Mouse (Mus musculus) MEL (cell line): Measurements from ENCODE around the gene Pgs1. TPM values are rescaled to one million over a fixed set of nuclear protein-coding genes. Genes with fewer than 3 reads are reported as not detected.
A peak's percentile ranks its signal among the peaks of the same experiment; 100 is the strongest.

ENCODE experiments used
- DNase-seq: peaks from one replicate; pipeline ENCODE4 v3.0.0; 2011; ENCODE audit warnings: low read depth, low spot score
- H3K27ac ChIP-seq: 2 replicates; pipeline ENCODE4 v1.5.1; 2012; ENCODE audit warnings: low read depth, mild to moderate bottlenecking, control low read depth, low read length, moderate library complexity; ENCODE audit not compliant: control insufficient read depth
- H3K27me3 ChIP-seq, 2 experiments: fragments of 150-350 bp in 1 of 2; sonication (generic) in 1 of 2; 2 replicates each; pipeline ENCODE4 v1.6.1; 2012; ENCODE audit warnings: low read length in 2 of 2, mild to moderate bottlenecking in 2 of 2, improper control_type of control experiment in 1 of 2, moderate library complexity in 1 of 2; ENCODE audit not compliant: insufficient read depth in 2 of 2, control insufficient read depth in 1 of 2
- H3K36me3 ChIP-seq, 2 experiments: 2 replicates each; pipeline ENCODE4 v1.6.1; 2012 to 2014; ENCODE audit warnings: low read length in 2 of 2, improper control_type of control experiment in 1 of 2, inconsistent platforms in 1 of 2, mild to moderate bottlenecking in 1 of 2; ENCODE audit not compliant: insufficient read depth in 2 of 2, control insufficient read depth in 1 of 2
- H3K4me1 ChIP-seq, 2 experiments: fragments of 150-350 bp in 1 of 2; sonication (generic) in 1 of 2; 2 replicates each; pipeline ENCODE4 v1.6.1; 2012; ENCODE audit warnings: low read length in 2 of 2, improper control_type of control experiment in 1 of 2, mild to moderate bottlenecking in 1 of 2; ENCODE audit not compliant: insufficient read depth in 2 of 2, control insufficient read depth in 1 of 2
- H3K4me3 ChIP-seq, 2 experiments: fragments of 150-350 bp in 1 of 2; sonication (generic) in 1 of 2; 2 replicates each; pipeline ENCODE4 v1.5.1; 2012; ENCODE audit warnings: low read depth in 2 of 2, low read length in 2 of 2, mild to moderate bottlenecking in 2 of 2, moderate library complexity in 2 of 2, control low read depth in 1 of 2, improper control_type of control experiment in 1 of 2; ENCODE audit not compliant: control insufficient read depth in 1 of 2, insufficient read depth in 1 of 2
- H3K79me2 ChIP-seq: 2 replicates; pipeline ENCODE4 v1.6.1; 2012; ENCODE audit warnings: mild to moderate bottlenecking, low read length, moderate library complexity; ENCODE audit not compliant: control insufficient read depth, poor library complexity, insufficient read depth
- H3K9ac ChIP-seq: 2 replicates; pipeline ENCODE4 v1.6.1; 2012; ENCODE audit warnings: low read depth, mild to moderate bottlenecking, control low read depth, low read length, moderate library complexity; ENCODE audit not compliant: control insufficient read depth, poor library complexity, severe bottlenecking
- H3K9me3 ChIP-seq: fragments of 150-350 bp; sonication (generic); replicated peaks from 2 replicates; pipeline ENCODE4 v1.6.1; 2012; ENCODE audit warnings: mild to moderate bottlenecking, low read length, improper control_type of control experiment, moderate library complexity; ENCODE audit not compliant: insufficient read depth
- CHD1 ChIP-seq: IDR thresholded peaks from 2 replicates; pipeline ENCODE4 v1.6.1; 2012; ENCODE audit warnings: low read depth, mild to moderate bottlenecking, inconsistent platforms, low read length, improper control_type of control experiment
- CHD2 ChIP-seq: IDR thresholded peaks from 2 replicates; pipeline ENCODE4 v1.6.1; 2011; ENCODE audit warnings: low read length, improper control_type of control experiment
- CTCF ChIP-seq, 3 experiments: IDR thresholded peaks in 2 of 3; conservative IDR thresholded peaks in 1 of 3; 2 replicates each; pipeline ENCODE4 v1.5.1; 2011 to 2012; ENCODE audit warnings: low read length in 3 of 3, low read depth in 2 of 3, mild to moderate bottlenecking in 2 of 3, improper control_type of control experiment in 1 of 3, inconsistent platforms in 1 of 3, mixed read lengths in 1 of 3, moderate library complexity in 1 of 3; ENCODE audit not compliant: control insufficient read depth in 1 of 3, insufficient read depth in 1 of 3, poor library complexity in 1 of 3, severe bottlenecking in 1 of 3
- ELF1 ChIP-seq: IDR thresholded peaks from 2 replicates; pipeline ENCODE4 v1.6.1; 2014; ENCODE audit warnings: low read depth, mild to moderate bottlenecking, inconsistent platforms, low read length, improper control_type of control experiment, moderate library complexity
- GABPA ChIP-seq: IDR thresholded peaks from 2 replicates; pipeline ENCODE4 v1.6.1; 2012; ENCODE audit warnings: low read depth, mild to moderate bottlenecking, inconsistent platforms, low read length, improper control_type of control experiment, moderate library complexity
- HCFC1 ChIP-seq: IDR thresholded peaks from 2 replicates; pipeline ENCODE4 v1.6.1; 2012; ENCODE audit warnings: low read depth, mild to moderate bottlenecking, inconsistent platforms, low read length, improper control_type of control experiment, moderate library complexity
- MAFK ChIP-seq: IDR thresholded peaks from 2 replicates; pipeline ENCODE4 v1.6.1; 2011; ENCODE audit warnings: low read depth, mild to moderate bottlenecking, low read length, improper control_type of control experiment, borderline replicate concordance
- MYC ChIP-seq: IDR thresholded peaks from 2 replicates; pipeline ENCODE4 v1.6.1; 2011; ENCODE audit warnings: low read depth, mild to moderate bottlenecking, low read length, improper control_type of control experiment, moderate library complexity
- NELFE ChIP-seq: IDR thresholded peaks from 2 replicates; pipeline ENCODE4 v1.6.1; 2011; ENCODE audit warnings: low read depth, low read length, improper control_type of control experiment
- POLR2A ChIP-seq, 2 experiments: IDR thresholded peaks; 2 replicates each; pipeline ENCODE4 v1.6.1; 2011 to 2012; ENCODE audit warnings: low read length in 2 of 2, mild to moderate bottlenecking in 2 of 2, control low read depth in 1 of 2, improper control_type of control experiment in 1 of 2, low read depth in 1 of 2, moderate library complexity in 1 of 2; ENCODE audit not compliant: control insufficient read depth in 1 of 2, insufficient read depth in 1 of 2, poor library complexity in 1 of 2
- RAD21 ChIP-seq: IDR thresholded peaks from 2 replicates; pipeline ENCODE4 v1.6.1; 2011; ENCODE audit warnings: mild to moderate bottlenecking, low read depth, low read length, improper control_type of control experiment
- SIN3A ChIP-seq: IDR thresholded peaks from 2 replicates; pipeline ENCODE4 v1.6.1; 2012; ENCODE audit warnings: low read length, improper control_type of control experiment, inconsistent platforms
- USF2 ChIP-seq, 2 experiments: IDR thresholded peaks; 2 replicates each; pipeline ENCODE4 v1.6.1; 2011 to 2012; ENCODE audit warnings: improper control_type of control experiment in 2 of 2, low read length in 2 of 2, borderline replicate concordance in 1 of 2, inconsistent platforms in 1 of 2, low read depth in 1 of 2, mild to moderate bottlenecking in 1 of 2; ENCODE audit not compliant: insufficient read depth in 1 of 2
- ZC3H11A ChIP-seq: IDR thresholded peaks from 2 replicates; pipeline ENCODE4 v1.6.1; 2012; ENCODE audit warnings: low read depth, mild to moderate bottlenecking, inconsistent platforms, low read length, improper control_type of control experiment
- polyA plus RNA-seq, 2 experiments: library from polyadenylated mRNA; stranded (reverse) in 1 of 2; unstranded in 1 of 2; fragments of >175 nt in 1 of 2; fragments of >200 nt in 1 of 2; gene quantifications; 2 replicates each; pipeline versions ENCODE4 v1.2.1 to v1.2.4; 2012; ENCODE audit warnings: low replicate concordance in 2 of 2, low read depth in 1 of 2; ENCODE audit not compliant: insufficient read length in 2 of 2, insufficient read depth in 1 of 2, missing spikeins in 1 of 2
- total RNA-seq: library from RNA; depleted of rRNA; stranded (reverse); fragments of 300-350 nt; gene quantifications from 2 replicates; pipeline ENCODE4 v1.2.3, GENCODE M21; 2012

The Pgs1 gene
- total and polyA plus RNA-seq, 3 experiments: 48.6 to 61.6 TPM; not detected in 1

DNA sequence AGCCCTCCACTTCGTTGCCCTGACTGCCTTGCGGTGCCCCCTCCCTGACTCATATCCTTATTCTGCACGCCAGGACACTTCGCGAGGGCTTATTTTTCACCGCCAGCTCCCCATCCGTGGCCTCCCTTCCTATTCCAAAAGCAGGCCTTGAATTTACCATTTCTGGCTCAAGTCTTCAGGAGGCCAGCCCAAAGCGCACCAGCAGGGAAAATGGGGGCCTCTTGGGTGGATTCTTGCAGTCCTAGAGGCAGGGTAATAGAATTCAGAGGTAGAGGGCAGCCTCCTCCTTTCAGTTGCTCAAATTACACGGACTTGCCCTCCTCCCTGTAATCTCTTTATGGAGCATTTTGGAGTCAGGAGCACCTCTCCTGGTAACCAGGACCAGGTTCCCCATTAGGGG is 22.2 kb upstream of the Pgs1 start:
- Histone ChIP-seq H3K36me3 (peaks cover 0 to 3% of the 10 kb centered on the region in 2 experiments; a peak in 1 of 4 replicates), H3K27me3 (peaks cover 7% of the 10 kb centered on the region in 2 experiments), H3K4me1 (peaks cover 0 to 4% of the 10 kb centered on the region in 2 experiments; a peak in 1 of 4 replicates), H3K9me3 (no peaks in the 10 kb centered on the region), H3K79me2 (peaks cover 2% of the 10 kb centered on the region; the same call in 1 of the 2 replicates), H3K4me3 (peak overlapping the region; percentile 42 to 52), H3K9ac (peak overlapping the region; percentile 44), H3K27ac (no peak overlapping the region)
- peak; percentile 45 for DNase-seq
- TF ChIP-seq ELF1 (0 out of 2 replicates have a peak, but pooled peaks have one; percentile 9), CHD2 (no peak)

GRCm38 (mm10) chr11:117964294-117964693 is 21.8 kb upstream of the Pgs1 start:
- peak overlapping the region in 1 of 2 experiments; percentile 52; a peak in 1 of 4 replicates for H3K4me3 ChIP-seq
- TF ChIP-seq ZC3H11A (no peak), CTCF (IDR thresholded peaks at IDR 0.05 in 2 of 3, conservative IDR thresholded peaks at IDR 0.05 in 1 of 3; ENCODE audit: control insufficient read depth in 1 of 3, insufficient read depth in 1 of 3, low read depth in 2 of 3, low read length in 3 of 3, poor library complexity in 1 of 3, severe bottlenecking in 1 of 3) (no peak), ELF1 (no peak), MYC (no peak), CHD1 (no peak), SIN3A (no peak), HCFC1 (no peak), USF2 (IDR thresholded peaks at IDR 0.05; ENCODE audit: borderline replicate concordance in 1 of 2, insufficient read depth in 1 of 2, low read depth in 1 of 2, low read length in 2 of 2) (no peak), GABPA (no peak), RAD21 (no peak), MAFK (no peak)
- H3K27ac ChIP-seq: no peak overlapping the region
- DNase-seq: peak; percentile 35
- peaks cover 0 to 3% of the 10 kb centered on the region in 2 experiments; a peak in 1 of 4 replicates for H3K36me3 ChIP-seq
- H3K9ac ChIP-seq: no peak overlapping the region
- H3K9me3 ChIP-seq: no peaks in the 10 kb centered on the region
- H3K4me1 ChIP-seq: peaks cover 0 to 4% of the 10 kb centered on the region in 2 experiments; a peak in 1 of 4 replicates
- peaks cover 2% of the 10 kb centered on the region; the same call in 1 of the 2 replicates for H3K79me2 ChIP-seq
- H3K27me3 ChIP-seq: peaks cover 7% of the 10 kb centered on the region in 2 experiments

DNA sequence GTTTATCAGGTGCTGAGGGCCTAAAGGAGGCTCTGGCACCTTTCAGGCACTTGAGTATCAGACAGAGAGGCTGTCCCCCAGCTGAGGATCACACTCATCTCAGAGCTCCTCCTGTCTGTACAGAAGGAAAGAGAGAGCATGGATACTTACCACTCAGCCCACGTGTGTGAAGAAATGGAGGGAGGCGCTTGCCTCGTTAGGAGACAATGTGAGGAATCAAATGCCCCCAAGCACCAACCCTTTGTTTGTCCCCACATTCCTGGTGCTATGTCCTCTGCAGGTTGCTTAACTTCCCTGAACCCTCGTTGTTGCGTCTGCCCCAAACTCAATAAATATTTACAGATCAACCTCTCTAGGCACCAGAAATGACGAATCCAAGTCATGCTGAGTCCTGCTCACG is 21.0 kb upstream of the Pgs1 start:
- Histone ChIP-seq H3K79me2 (peaks cover 2% of the 10 kb centered on the region; the same call in 1 of the 2 replicates), H3K27ac (no peak overlapping the region), H3K9ac (no peak overlapping the region), H3K36me3 (peaks cover 0 to 3% of the 10 kb centered on the region in 2 experiments; a peak in 1 of 4 replicates), H3K4me3 (no peak overlapping the region), H3K9me3 (no peaks in the 10 kb centered on the region), H3K4me1 (peaks cover 0 to 4% of the 10 kb centered on the region in 2 experiments; a peak in 1 of 4 replicates), H3K27me3 (peaks cover 6 to 7% of the 10 kb centered on the region in 2 experiments)
- no peak for DNase-seq
- TF ChIP-seq POLR2A (IDR thresholded peaks at IDR 0.05; ENCODE audit: control insufficient read depth in 1 of 2, insufficient read depth in 1 of 2, low read depth in 1 of 2, low read length in 2 of 2, poor library complexity in 1 of 2) (no peak), NELFE (no peak)
